Mouse (Mus musculus): ENCODE results near the gene Prcd. TPM values are rescaled to one million over a fixed set of nuclear protein-coding genes. Genes with fewer than 3 reads are reported as not detected.

Gene Prcd
- total RNA-seq, 2 experiments from 2014 or later = 4.6 to 6.7 TPM

DNA sequence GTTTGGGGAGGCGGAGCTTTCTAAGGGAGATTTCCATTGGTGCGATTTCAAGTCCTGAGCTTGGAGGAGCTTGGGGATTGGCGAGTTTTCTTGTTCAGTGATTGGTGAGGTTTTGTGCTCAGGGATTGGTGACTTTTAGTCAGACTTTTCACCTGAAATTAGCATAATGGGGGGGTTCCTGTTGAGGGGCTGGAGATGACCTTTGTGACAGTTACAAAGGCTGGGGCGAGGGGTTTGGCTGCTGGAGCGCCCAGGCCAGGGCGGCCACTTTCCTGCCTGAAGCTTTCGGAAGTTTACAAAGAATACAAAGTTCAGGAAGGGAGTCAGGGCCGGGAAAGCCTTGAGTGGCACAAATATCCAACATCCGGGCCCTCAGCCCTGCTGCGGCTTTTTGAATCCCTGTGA is 51.9 kb downstream of the Prcd start:
- DNase-seq (ENCODE audit: low spot score in 2 of 2) = no peak
- intact Hi-C loops (cut with DNase I) = no loop called here

DNA sequence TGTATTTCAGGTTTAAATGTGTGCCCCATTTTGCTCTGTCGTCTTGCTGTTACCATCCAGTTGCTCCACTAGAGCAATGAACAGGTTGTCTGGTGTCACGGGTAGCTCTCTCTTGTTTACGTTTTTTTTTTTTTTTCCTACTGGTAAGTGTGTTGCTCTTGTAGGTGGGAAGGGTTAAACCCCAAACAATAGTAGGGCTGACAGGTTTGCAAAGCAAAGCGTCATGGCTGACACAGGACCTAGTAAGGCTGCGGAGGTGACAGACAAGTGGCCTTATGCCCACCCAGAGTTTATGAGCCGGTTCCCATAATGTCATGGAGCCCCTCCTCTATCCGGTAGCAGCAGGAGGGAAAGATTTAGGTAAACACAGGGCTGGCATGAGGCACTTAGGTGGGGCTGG is 53.0 kb downstream of the Prcd start:
- no peak for DNase-seq (ENCODE audit: low spot score in 2 of 2)
- intact Hi-C loops (cut with DNase I) = no loop called here

DNA sequence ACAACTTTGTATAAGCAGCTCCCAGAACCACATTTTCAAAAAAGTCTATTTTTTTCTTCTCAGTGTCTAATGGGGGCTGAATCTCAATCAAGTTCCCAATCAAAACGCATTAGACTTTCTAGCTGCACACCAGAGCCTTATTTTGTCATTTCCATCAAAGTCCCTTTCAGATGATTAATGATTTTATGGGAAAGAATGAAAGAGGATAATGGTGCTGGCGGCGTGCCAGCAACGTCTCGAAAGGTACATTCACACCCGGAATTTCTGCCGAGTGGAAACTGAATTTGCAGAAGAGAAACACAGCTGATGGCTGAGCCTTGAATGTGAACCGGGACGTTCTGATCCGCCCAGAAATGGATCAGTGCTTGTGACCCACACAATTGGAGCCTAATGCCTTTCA is 56.8 kb downstream of the Prcd start:
- intact Hi-C loops (cut with DNase I) = no loop called here
- DNase-seq (ENCODE audit: low spot score in 2 of 2) = no peak

DNA sequence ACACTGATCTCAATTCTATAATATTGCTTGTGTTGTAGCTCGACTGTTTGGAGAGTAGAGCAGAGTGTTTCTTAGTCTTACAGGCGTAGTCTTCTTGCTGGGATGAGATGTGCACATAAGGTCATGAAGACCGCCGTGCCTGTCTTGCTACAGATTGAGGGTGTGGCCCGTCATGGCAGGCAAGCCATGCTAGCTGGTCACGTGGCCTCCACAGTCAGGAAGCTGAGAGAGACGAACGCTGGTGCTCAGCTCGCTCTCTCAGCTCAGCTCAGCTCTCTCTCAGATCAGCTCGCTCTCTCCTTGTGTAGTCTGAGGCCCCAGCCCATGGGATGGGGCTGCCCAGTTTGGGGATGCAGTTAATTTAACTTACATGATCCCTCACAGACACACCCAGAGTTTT is 57.5 kb downstream of the Prcd start:
- DNase-seq (ENCODE audit: low spot score in 2 of 2) = no peak
- intact Hi-C loops (cut with DNase I) = no loop called here

DNA sequence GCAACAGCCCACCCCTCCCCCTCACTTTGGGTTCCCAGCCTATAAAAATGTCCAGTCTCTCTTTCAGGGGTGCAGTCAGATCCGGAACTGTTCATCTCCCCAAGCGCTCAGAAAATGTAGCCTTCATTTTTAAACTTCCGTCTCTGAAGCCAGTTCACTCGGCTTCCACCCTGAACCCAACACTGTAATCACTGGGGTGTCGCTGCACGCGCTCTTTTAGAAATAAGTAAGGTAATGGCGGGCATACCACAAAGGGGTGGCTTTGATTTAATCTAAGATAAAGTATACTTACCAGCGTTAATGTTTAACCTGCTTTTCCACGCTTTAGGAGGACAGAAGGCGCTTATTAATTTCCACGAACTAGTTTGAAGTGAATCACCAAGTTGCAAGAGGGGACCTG is 60.7 kb downstream of the Prcd start:
- intact Hi-C loops (cut with DNase I) = no loop called here
- no peak for DNase-seq (ENCODE audit: low spot score in 2 of 2)

Other genes with a start within 250 kb of the Prcd start
- gene Rnf157, start 240.5 kb upstream of the Prcd start, total RNA-seq (2021) = 100 to 1,000 TPM; 252 to 278 TPM
- gene Ubald2, start 219.4 kb upstream of the Prcd start, total RNA-seq (2021) = 10 to 100 TPM; 31.3 to 33.7 TPM
- gene Qrich2, start 187.3 kb upstream of the Prcd start, total RNA-seq (2021) = not detected
- 10 to 100 TPM; 65.7 to 76.2 TPM for gene Prpsap1, start 159.3 kb upstream of the Prcd start, total RNA-seq (2021)
- gene Sphk1, start 122.6 kb upstream of the Prcd start, total RNA-seq (2021) = 1 to 10 TPM; 4.9 to 5.5 TPM
- 100 to 1,000 TPM; 117 to 119 TPM for gene Ube2o, start 72.1 kb upstream of the Prcd start, total RNA-seq (2021)
- gene Aanat, start 67.1 kb upstream of the Prcd start, total RNA-seq (2021) = 1 to 10 TPM in 1 of 2 experiments, under 1 TPM in 1; 0.64 to 1.5 TPM
- gene Rhbdf2, start 26.5 kb upstream of the Prcd start, total RNA-seq (2021) = 1 to 10 TPM; 1.3 to 1.4 TPM
- 10 to 100 TPM; 39.9 TPM for gene Cygb, start 779 bp downstream of the Prcd start, total RNA-seq (2021)
- gene St6galnac1, start 122.0 kb downstream of the Prcd start, total RNA-seq (2021) = not detected
- 10 to 100 TPM; 10.4 to 15.9 TPM for gene Mxra7, start 174.5 kb downstream of the Prcd start, total RNA-seq (2021)
- 10 to 100 TPM; 28.6 to 29.7 TPM for gene Mettl23, start 189.7 kb downstream of the Prcd start, total RNA-seq (2021)
- 10 to 100 TPM; 34.0 TPM for gene Jmjd6, start 189.9 kb downstream of the Prcd start, total RNA-seq (2021)
- 10 to 100 TPM; 35.2 to 49.6 TPM for gene Mfsd11, start 198.9 kb downstream of the Prcd start, total RNA-seq (2021)
- 100 to 1,000 TPM; 137 to 140 TPM for gene Srsf2, start 199.6 kb downstream of the Prcd start, total RNA-seq (2021)